Mouse (Mus musculus) hindbrain, embryonic 13.5 days (tissue): ENCODE data around the gene Omp. TPM values are rescaled to one million over a fixed set of nuclear protein-coding genes. Genes with fewer than 3 reads are reported as not detected.
"Not testable (repeated sequence)": the region's sequence is repeated elsewhere in the genome, so short reads cannot be mapped to it uniquely, and the experiment has no call there.

Source experiments
- ATAC-seq: fragments of 200-750 bp; cut with Nextera tagmentation; 2 replicates; pipeline ENCODE4 v1.8.0; 2017; ENCODE audit warnings: moderate TSS enrichment; ENCODE audit not compliant: low FRiP score
- H3K27ac ChIP-seq: fragments of 300-500 bp; sonication (generic); 2 replicates; pipeline ENCODE4 v1.5.1; 2015; ENCODE audit warnings: inconsistent platforms, mild to moderate bottlenecking, moderate library complexity
- H3K27me3 ChIP-seq: fragments of 300-500 bp; sonication (generic); 2 replicates; pipeline ENCODE4 v1.6.1; 2015; ENCODE audit warnings: mild to moderate bottlenecking, inconsistent platforms
- H3K36me3 ChIP-seq: fragments of 300-500 bp; sonication (generic); 2 replicates; pipeline ENCODE4 v1.6.1; 2015; ENCODE audit warnings: mild to moderate bottlenecking, inconsistent platforms
- H3K4me1 ChIP-seq: fragments of 300-500 bp; sonication (generic); replicated peaks from 2 replicates; pipeline ENCODE4 v1.6.1; 2015; ENCODE audit warnings: inconsistent platforms
- H3K4me2 ChIP-seq: fragments of 300-500 bp; sonication (generic); 2 replicates; pipeline ENCODE4 v1.6.1; 2015; ENCODE audit warnings: inconsistent platforms, mild to moderate bottlenecking, moderate library complexity
- H3K4me3 ChIP-seq: fragments of 300-500 bp; sonication (generic); 2 replicates; pipeline ENCODE4 v1.5.1; 2015; ENCODE audit warnings: mild to moderate bottlenecking, inconsistent platforms
- H3K9ac ChIP-seq: fragments of 300-500 bp; sonication (generic); 2 replicates; pipeline ENCODE4 v1.6.1; 2015; ENCODE audit warnings: mild to moderate bottlenecking, inconsistent platforms
- H3K9me3 ChIP-seq: fragments of 300-500 bp; sonication (generic); 2 replicates; pipeline ENCODE4 v1.6.1; 2016; ENCODE audit warnings: inconsistent platforms
- WGBS: fragments of 180-500 bp; shearing (Covaris S2); methylation state at CpG from one replicate; pipeline ENCODE4 v1.1.7; 2015; 5-methylcytosine and 5-hydroxymethylcytosine counted together
- polyA plus RNA-seq: library from polyadenylated mRNA; unstranded; fragments of >200 nt; fragmentation: Nextera tagmentation; extraction: Ambion mirVana; gene quantifications from 2 replicates; pipeline ENCODE4 v1.2.1, GENCODE M21; 2015

Omp gene
- 0.30 and 0.49 TPM in 2 replicates for polyA plus RNA-seq

DNA sequence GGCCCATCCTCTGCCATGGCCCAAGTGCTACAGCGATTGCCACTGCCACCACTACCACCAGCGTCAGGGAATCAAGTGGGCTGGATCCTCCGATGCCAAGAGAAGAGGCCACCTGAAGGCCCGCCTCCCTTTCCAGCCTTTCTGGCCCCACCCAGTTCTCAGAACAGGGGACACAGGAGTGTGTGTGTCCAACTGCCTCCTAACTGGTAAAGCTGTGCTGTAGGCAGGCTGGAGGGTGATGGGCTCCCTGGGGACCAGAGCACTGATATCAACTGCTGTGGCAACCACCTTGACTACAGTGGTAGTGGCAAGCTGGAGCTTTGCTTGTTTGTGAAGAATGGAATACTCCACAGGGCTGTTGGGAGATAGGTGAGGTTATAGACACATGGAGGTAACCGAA, at the start of gene Omp:
TSS of gene Omp (minus strand) at position 101 of the 400 bp plus-strand sequence.
- H3K36me3 ChIP-seq, result 0 out of 2 replicates have a peak, but pooled peaks cover 3% of the 10 kb centered on the region
- WGBS, result 96% methylated on average over 5 of the region's 5 CpGs
- no peak within 1 kb of the TSS for H3K4me3 ChIP-seq
- peaks cover 8% of the 10 kb centered on the region; the same call in 1 of the 2 replicates for H3K27me3 ChIP-seq
- no peak within 1 kb of the TSS for H3K27ac ChIP-seq
- no peak within 1 kb of the TSS for H3K4me2 ChIP-seq
- peak within 1 kb of the TSS; percentile 19; the same call in 1 of the 2 replicates for H3K9ac ChIP-seq
- H3K4me1 ChIP-seq, result peaks cover 46% of the 10 kb centered on the region
- H3K9me3 ChIP-seq, result no peaks in the 10 kb centered on the region
- no peak for ATAC-seq

- H3K27ac ChIP-seq, result no peak overlapping the region
- 2% methylated on average over 60 of the region's 61 CpGs for WGBS
These were observed 48.9 kb upstream of the Omp start for GRCm38 (mm10) chr7:98194026-98194792.

DNA sequence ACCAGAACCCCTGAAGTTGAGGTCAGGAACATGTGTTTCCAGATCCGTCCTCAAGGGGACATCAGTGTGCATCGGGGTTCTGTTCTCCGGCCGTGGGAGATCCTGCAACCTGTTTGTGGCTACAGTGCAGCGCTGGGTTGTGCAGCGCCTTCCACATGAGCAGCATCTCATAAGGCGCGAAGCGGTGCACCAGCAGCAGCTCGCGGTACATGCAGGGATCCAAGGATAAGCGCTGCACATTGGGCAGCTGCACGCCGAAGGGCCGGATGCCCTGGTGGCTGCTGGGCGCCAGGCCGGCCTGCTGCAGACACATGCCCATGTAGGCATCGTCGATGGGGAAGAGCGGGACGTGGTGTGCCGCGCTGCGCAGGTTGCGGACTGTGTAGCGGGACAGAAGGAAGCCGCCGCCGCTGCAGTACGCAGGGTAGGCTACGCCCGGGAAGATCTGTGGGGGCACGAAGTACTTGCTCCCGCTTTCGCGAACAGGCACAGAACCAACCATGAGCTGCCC, 48.3 kb upstream of the Omp start:
- Histone ChIP-seq H3K27me3 (peaks cover 74% of the 10 kb centered on the region), H3K36me3 (no peaks in the 10 kb centered on the region), H3K9me3 (no peaks in the 10 kb centered on the region), H3K4me1 (peaks cover 17% of the 10 kb centered on the region), H3K4me3 (peak overlapping the region; percentile 51), H3K4me2 (peak overlapping the region; percentile 95), H3K9ac (peak overlapping the region; percentile 65), H3K27ac (no peak overlapping the region)
- WGBS, result 2% methylated on average over 36 of the region's 36 CpGs
- peak; percentile 59 for ATAC-seq

More at GRCm38 (mm10) chr7:98194026-98194792, 48.9 kb upstream of the Omp start:
- Histone ChIP-seq H3K4me1 (peaks cover 17% of the 10 kb centered on the region), H3K36me3 (no peaks in the 10 kb centered on the region), H3K9me3 (no peaks in the 10 kb centered on the region), H3K9ac (peak overlapping the region; percentile 65), H3K27me3 (peaks cover 74% of the 10 kb centered on the region), H3K4me2 (peak overlapping the region; percentile 95), H3K4me3 (peak overlapping the region; percentile 51)
- peak; percentile 69 for ATAC-seq

DNA sequence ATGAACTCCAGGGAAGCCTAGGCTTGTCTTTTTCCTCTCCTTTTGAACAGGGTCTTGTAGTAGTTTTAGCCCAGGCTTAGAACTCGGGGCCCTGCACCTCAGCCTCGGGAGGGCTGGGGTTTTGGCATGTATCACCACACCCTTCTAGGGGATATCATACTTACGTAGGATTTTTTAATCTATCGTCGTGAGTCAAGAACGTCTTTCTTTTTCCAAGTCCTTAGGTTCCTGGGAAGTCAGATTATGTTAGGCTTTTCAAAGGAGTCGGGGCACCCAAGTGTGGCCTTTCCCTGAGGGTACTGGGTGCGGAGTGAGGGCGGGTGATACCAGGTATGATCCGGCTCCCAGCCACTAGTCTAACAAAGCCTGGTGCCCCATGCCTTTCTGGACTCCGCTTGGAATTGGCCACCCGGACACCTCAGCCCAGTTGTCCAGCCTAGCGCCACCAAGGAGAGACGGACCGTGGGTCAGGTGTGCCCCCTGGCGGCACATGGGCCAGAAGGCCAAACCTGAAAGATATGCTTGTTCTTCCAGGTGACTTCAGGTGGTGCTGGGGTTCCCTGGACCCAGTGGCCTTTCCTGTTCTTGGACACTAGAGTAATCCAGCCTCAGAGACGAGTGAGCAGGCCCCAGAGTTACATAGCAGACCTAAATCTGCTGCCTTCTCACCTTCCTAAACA, 46.4 kb upstream of the Omp start:
- H3K4me3 ChIP-seq, result no peak overlapping the region
- peaks cover 24% of the 10 kb centered on the region for H3K4me1 ChIP-seq
- no peak overlapping the region for H3K27ac ChIP-seq
- no peaks in the 10 kb centered on the region for H3K36me3 ChIP-seq
- H3K27me3 ChIP-seq, result peaks cover 69% of the 10 kb centered on the region
- no peak overlapping the region for H3K4me2 ChIP-seq
- no peak overlapping the region for H3K9ac ChIP-seq
- ATAC-seq, result no peak
- WGBS, result 69% methylated on average over 17 of the region's 17 CpGs
- no peaks in the 10 kb centered on the region for H3K9me3 ChIP-seq

DNA sequence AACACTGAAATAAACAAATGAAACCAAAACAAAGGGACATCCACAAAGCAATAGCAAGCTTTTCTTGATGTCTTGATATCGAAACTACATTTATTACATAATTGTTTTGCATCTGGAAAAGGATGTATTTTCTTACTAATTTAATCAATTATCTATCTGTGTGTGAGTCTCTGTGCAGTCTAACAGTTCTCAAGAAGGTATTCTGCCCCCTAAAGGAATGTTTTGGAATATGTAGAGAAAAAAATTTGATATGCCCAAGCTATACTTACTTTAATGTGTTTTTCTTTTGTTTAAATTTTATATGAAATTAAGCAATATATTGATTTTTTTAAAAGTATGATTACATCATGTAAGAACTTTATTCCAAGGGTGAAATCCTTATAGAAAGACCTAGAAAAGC, 45.3 kb upstream of the Omp start:
- no peak overlapping the region for H3K9ac ChIP-seq
- no peak for ATAC-seq
- H3K4me1 ChIP-seq, result peaks cover 35% of the 10 kb centered on the region
- H3K9me3 ChIP-seq, result no peaks in the 10 kb centered on the region
- H3K36me3 ChIP-seq, result no peaks in the 10 kb centered on the region
- WGBS, result 98% methylated on average over 1 of the region's 1 CpGs
- no peak overlapping the region for H3K27ac ChIP-seq
- H3K4me3 ChIP-seq, result no peak overlapping the region
- H3K27me3 ChIP-seq, result peaks cover 58% of the 10 kb centered on the region
- H3K4me2 ChIP-seq, result no peak overlapping the region

DNA sequence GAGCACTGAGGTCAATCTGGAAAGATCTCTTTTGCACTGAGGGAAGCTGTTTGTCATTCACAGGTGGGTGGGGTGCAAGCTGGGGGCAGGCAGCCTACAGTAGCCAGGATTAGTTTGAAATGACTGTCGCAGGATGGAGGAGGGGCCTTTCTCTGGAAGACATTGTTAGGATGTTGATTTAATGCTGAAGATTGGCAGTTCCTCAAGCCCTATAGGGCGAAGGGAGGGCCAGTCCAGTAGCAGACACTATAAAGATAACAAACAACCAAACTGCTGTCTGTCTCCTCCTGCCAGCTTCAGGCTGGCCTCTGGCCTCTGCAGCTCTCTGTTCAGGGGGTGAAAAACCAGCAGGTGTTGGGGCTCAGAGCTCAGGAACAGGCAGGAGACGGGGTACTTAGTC, 44.4 kb upstream of the Omp start:
- no peaks in the 10 kb centered on the region for H3K36me3 ChIP-seq
- no peak overlapping the region for H3K4me2 ChIP-seq
- H3K9me3 ChIP-seq, result no peaks in the 10 kb centered on the region
- no peak for ATAC-seq
- H3K4me1 ChIP-seq, result peaks cover 43% of the 10 kb centered on the region
- WGBS, result 68% methylated on average over 3 of the region's 3 CpGs
- H3K9ac ChIP-seq, result no peak overlapping the region
- H3K4me3 ChIP-seq, result no peak overlapping the region
- H3K27ac ChIP-seq, result no peak overlapping the region
- peaks cover 49% of the 10 kb centered on the region for H3K27me3 ChIP-seq

- Histone ChIP-seq H3K36me3 (no peaks in the 10 kb centered on the region), H3K9ac (no peak overlapping the region), H3K4me1 (peaks cover 35% of the 10 kb centered on the region), H3K4me2 (no peak overlapping the region), H3K27ac (no peak overlapping the region), H3K4me3 (no peak overlapping the region), H3K9me3 (no peaks in the 10 kb centered on the region), H3K27me3 (peaks cover 39% of the 10 kb centered on the region)
- no peak for ATAC-seq
- 93% methylated on average over 2 of the region's 2 CpGs for WGBS
These were observed 43.4 kb upstream of the Omp start for GRCm38 (mm10) chr7:98188680-98189079.

DNA sequence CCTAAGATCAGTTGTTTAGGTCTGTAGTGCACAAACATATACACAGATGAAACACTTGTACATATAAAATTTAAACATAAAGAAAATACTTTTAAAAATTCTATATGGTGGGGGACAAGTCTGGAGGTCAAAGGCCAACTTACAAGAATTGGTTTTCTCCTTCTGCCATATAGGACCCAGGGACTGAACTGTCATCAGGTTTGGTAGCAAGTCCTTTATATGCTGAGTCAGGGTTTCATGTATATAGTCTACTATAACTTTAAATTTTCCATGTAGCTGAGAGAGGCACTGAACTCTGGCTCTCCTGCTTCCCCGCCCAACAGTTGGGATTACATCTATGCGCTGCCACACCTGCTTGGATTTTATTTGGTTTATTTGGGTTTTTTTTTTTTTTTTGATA, 42.9 kb upstream of the Omp start:
- no peak overlapping the region for H3K9ac ChIP-seq
- no peak overlapping the region for H3K27ac ChIP-seq
- no peak overlapping the region for H3K4me3 ChIP-seq
- peaks cover 34% of the 10 kb centered on the region for H3K27me3 ChIP-seq
- no peaks in the 10 kb centered on the region for H3K9me3 ChIP-seq
- ATAC-seq, result no peak
- H3K4me1 ChIP-seq, result peaks cover 31% of the 10 kb centered on the region
- no peaks in the 10 kb centered on the region for H3K36me3 ChIP-seq
- H3K4me2 ChIP-seq, result no peak overlapping the region
- WGBS, result 98% methylated on average over 2 of the region's 2 CpGs

DNA sequence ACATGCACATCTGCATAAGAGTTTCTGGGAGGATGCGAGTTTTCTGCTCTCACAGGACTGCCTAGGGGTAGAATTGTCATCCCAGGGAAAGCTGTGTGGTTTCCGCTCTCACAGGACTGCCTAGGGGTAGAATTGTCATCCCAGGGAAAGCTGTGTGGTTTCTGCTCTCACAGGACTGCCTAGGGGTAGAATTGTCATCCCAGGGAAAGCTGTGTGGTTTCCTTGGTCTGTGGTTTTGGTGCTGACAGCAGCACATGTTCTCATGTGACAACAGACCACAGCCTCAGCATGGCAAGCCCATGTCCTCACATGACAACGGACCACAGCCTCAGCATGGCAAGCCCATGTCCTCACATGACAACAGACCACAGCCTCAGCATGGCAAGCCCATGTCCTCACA, 42.0 kb upstream of the Omp start:
- H3K27me3 ChIP-seq, result peaks cover 25% of the 10 kb centered on the region
- peak overlapping the region; percentile 72; the same call in 1 of the 2 replicates for H3K27ac ChIP-seq
- H3K36me3 ChIP-seq, H3K4me2 ChIP-seq, H3K9ac ChIP-seq, ATAC-seq, H3K4me3 ChIP-seq, H3K9me3 ChIP-seq: not testable (repeated sequence)
- peaks cover 27% of the 10 kb centered on the region for H3K4me1 ChIP-seq
- 53% methylated on average over 3 of the region's 3 CpGs for WGBS

DNA sequence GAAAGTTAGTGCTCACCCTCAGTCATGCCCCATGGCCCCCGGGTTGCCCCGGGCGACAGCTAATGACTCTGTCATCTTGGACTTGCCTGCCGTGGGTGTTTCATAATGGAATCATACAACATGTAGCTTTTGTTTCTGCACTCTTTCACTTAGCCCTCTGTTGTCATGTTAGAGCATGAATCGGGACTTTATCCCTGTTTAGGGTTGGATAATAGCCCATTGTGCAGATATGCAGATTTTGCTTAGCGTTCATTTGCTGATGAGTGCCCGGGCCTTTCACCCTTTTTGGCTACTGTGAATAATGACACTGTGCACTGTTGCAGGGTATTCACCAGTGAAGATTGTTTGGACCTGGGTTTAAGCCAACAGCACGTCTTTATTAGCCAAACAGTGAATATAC, 41.3 kb upstream of the Omp start:
- no peaks in the 10 kb centered on the region for H3K36me3 ChIP-seq
- WGBS, result 14% methylated on average over 8 of the region's 8 CpGs
- peaks cover 27% of the 10 kb centered on the region for H3K4me1 ChIP-seq
- H3K9me3 ChIP-seq, result no peaks in the 10 kb centered on the region
- H3K27me3 ChIP-seq, result peaks cover 19% of the 10 kb centered on the region
- ATAC-seq, result peak; percentile 89
- H3K4me2 ChIP-seq, result no peak overlapping the region
- no peak overlapping the region for H3K4me3 ChIP-seq
- peak overlapping the region; percentile 74; the same call in 1 of the 2 replicates for H3K27ac ChIP-seq
- H3K9ac ChIP-seq, result no peak overlapping the region

DNA sequence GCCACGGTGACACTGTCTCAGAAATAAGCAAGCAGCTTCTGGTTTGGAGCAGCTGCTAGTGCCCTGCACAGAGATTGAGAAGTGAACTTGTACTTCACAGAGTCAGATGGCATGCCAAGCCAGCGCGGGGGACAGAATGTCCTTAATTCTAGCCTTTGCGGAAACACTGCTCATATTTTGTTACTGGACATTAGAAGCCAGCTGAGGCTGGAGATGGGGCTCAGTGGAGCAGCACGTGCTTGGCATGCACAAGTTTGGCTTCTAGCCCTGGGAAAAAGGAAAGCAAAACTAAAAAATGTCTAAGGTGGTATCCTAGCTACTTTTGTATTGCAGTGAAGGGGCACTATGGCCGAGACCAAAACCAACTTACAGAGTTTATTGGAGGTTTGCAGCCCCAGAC, 40.0 kb upstream of the Omp start:
- 44% methylated on average over 6 of the region's 6 CpGs for WGBS
- peak overlapping the region; percentile 77 for H3K27ac ChIP-seq
- H3K9me3 ChIP-seq, result no peaks in the 10 kb centered on the region
- no peaks in the 10 kb centered on the region for H3K36me3 ChIP-seq
- H3K27me3 ChIP-seq, result peaks cover 16% of the 10 kb centered on the region
- H3K4me1 ChIP-seq, result peaks cover 27% of the 10 kb centered on the region
- H3K9ac ChIP-seq, result no peak overlapping the region
- no peak overlapping the region for H3K4me2 ChIP-seq
- no peak overlapping the region for H3K4me3 ChIP-seq
- no peak for ATAC-seq

DNA sequence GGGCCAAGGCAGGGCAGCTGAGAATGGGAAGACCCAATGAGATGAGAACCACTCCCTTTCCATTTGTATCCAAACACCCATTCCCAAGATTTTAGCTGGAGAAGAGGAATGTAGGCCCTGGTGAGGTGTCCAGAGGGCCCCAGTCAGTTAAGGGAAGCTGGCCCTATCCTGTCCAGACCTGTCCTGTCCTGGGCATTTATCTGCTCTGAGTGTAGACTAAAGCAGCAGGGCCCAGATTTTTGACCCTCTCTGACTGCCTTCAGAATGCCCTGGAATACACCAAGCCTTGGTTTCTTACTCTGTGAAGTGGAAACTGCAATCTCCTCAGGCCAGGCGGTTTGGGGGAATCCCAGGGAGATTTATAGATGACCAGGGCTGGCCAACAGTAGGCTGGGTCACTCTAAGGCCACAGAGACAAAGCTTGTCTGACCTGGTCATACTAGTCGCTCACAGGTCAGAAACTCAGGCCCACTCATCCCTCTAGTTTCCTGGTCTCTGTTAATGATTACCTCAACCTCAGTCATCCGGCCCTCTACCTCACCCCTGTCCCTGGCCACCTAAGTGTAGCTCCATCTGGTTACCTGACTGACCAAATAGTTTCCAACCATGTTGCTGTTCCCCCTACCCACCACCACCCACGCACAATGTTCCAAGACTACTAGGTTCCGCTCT, 33.4 kb upstream of the Omp start:
- H3K4me3 ChIP-seq, result peak overlapping the region; percentile 73
- H3K4me2 ChIP-seq, result peak overlapping the region; percentile 71
- no peak overlapping the region; the same call in 1 of the 2 replicates for H3K27ac ChIP-seq
- peak; percentile 49 for ATAC-seq
- 81% methylated on average over 5 of the region's 5 CpGs for WGBS
- H3K4me1 ChIP-seq, result peaks cover 38% of the 10 kb centered on the region
- peaks cover 27% of the 10 kb centered on the region for H3K27me3 ChIP-seq
- no peaks in the 10 kb centered on the region for H3K36me3 ChIP-seq
- H3K9me3 ChIP-seq, result no peaks in the 10 kb centered on the region
- peak overlapping the region; percentile 81 for H3K9ac ChIP-seq
